Mouse (Mus musculus): Measurements from ENCODE around the gene Spns3. TPM values are rescaled to one million over a fixed set of nuclear protein-coding genes. Genes with fewer than 3 reads are reported as not detected.

Gene Spns3
- polyA plus RNA-seq (2015; fragmentation: Nextera tagmentation; extraction: Ambion mirVana), result 0.09 and 0.25 TPM in 2 replicates

DNA sequence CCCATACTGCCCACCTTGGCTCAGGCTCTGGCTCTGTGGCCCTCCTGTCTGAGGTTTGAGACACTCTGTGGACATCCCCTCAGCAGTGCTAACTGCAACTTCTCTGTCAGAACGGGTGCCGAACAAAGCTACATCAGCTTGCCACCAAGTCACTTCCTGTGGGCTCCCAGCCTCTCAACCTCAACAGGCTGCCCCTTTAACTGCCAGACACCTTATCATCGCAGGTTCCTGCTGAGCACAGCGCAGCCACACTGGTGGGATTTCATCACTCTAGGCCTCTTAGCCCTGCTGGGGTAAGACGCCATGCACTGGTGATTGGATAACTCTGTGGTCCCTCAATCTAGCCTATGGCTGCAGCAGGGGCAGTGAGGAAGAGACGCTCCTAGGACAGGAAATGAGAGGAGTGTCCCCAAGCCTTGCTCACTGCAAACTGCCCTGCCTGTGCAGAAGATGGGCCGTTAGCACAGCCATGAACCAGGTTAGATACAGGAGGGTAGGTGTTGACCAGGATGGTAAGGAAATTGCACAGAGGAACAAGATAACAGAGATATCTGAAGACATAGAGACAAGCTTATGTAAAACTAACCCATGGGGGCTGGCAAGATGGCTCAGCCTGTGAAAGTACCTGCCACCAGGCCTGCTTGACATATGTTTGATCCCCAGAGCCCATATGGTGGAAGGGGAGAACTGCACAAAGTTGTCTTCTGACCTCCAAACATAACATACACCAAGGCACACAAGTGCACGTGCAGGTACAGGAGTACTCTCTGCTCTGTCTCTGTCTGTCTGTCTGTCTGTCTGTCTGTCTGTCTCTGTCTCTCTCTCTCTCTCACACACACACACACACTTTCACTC, at the start of gene Spns3:
Gene Spns3 (minus strand): TSS at position 373 of the 855 bp plus-strand sequence.
- H3K4me2 ChIP-seq (ENCODE audit: low read depth, low read length), result no peak within 1 kb of the TSS
- ATAC-seq (ENCODE audit: low read depth), result no peak
- no peaks in the 10 kb centered on the region for H3K27me3 ChIP-seq (ENCODE audit: control insufficient read depth, insufficient read depth, low read depth, low read length)
- no peak within 1 kb of the TSS for H3K9ac ChIP-seq (ENCODE audit: low read length)
- 33% methylated on average over 8 of the region's 8 CpGs for WGBS
- no peaks in the 10 kb centered on the region for H3K36me3 ChIP-seq (ENCODE audit: control insufficient read depth, insufficient read depth, low read length)
- H3K4me1 ChIP-seq (replicated peaks; ENCODE audit: control insufficient read depth, insufficient read depth, low read length), result no peaks in the 10 kb centered on the region
- no peak within 1 kb of the TSS for H3K27ac ChIP-seq (ENCODE audit: low read length)
- H3K4me3 ChIP-seq (ENCODE audit: low read length), result no peak within 1 kb of the TSS
- H3K9me3 ChIP-seq (ENCODE audit: control insufficient read depth, low read length), result no peaks in the 10 kb centered on the region

DNA sequence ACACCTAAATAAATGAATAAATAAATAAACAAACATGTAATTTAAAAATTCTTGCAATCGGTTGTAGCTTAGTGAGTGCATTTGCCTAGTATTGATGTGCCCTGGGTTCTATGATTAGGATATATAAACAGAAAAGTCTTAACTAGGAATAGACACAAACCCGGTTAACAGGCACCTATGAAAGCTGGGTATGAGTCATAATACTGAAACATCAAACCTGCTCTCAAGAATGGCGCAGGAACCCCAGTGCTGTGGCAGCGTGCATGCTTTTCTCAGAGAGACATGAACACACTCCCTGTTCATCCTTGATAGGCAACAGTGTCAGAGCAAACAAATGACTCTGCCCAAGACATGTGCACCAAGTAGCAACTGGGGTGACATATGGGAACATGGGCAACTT, 47.5 kb upstream of the Spns3 start:
- 85% methylated on average over 4 of the region's 4 CpGs for WGBS
- no peak overlapping the region for H3K27ac ChIP-seq (ENCODE audit: low read length)

DNA sequence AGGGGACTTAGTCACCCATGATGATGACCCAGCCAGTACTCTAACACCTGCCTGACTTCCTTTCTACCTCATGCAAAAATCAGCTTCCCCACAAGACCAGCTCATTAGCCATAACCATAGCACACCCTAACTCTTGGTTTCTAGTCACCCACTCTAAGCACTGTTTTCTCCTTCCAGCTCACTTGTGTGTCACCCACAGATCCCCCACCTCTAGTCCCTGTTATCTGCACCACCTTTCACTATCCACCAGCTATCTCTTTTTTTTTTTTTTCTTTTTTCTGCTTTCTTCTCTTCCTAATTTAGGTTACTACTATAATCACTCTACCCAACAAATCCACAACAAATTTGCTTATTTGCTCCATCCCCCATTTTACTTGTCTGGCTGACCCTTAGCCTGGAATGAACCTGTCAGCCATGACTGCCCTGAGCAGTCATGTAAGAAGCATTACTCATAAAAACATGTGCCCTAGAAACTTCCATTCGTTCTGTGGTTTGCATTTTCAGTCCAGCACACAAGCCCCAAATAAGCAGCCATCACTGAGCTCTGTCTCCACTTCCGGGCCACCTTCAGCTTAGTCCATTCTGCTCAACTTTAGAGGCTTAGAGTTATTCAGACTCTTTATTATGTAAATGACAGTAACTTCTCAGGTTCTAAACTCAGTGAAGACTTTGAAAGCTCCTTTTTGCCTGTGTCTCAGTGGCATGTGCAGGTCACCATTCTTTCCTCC, 44.9 kb upstream of the Spns3 start:
- Histone ChIP-seq H3K4me2 (ENCODE audit: low read depth, low read length) (no peak overlapping the region), H3K4me1 (replicated peaks; ENCODE audit: control insufficient read depth, insufficient read depth, low read length) (no peaks in the 10 kb centered on the region), H3K27ac (ENCODE audit: low read length) (no peak overlapping the region), H3K36me3 (ENCODE audit: control insufficient read depth, insufficient read depth, low read length) (no peaks in the 10 kb centered on the region), H3K9me3 (ENCODE audit: control insufficient read depth, low read length) (no peaks in the 10 kb centered on the region), H3K27me3 (ENCODE audit: control insufficient read depth, insufficient read depth, low read depth, low read length) (no peaks in the 10 kb centered on the region), H3K4me3 (ENCODE audit: low read length) (no peak overlapping the region), H3K9ac (ENCODE audit: low read length) (no peak overlapping the region)
- no peak for ATAC-seq (ENCODE audit: low read depth)
- WGBS, result 65% methylated on average over 2 of the region's 2 CpGs

More for the DNA sequence above, 47.5 kb upstream of the Spns3 start:
- Histone ChIP-seq H3K27me3 (ENCODE audit: control insufficient read depth, insufficient read depth, low read depth, low read length) (no peaks in the 10 kb centered on the region), H3K4me3 (ENCODE audit: low read length) (no peak overlapping the region), H3K9ac (ENCODE audit: low read length) (no peak overlapping the region), H3K4me2 (ENCODE audit: low read depth, low read length) (no peak overlapping the region), H3K9me3 (ENCODE audit: control insufficient read depth, low read length) (no peaks in the 10 kb centered on the region), H3K4me1 (replicated peaks; ENCODE audit: control insufficient read depth, insufficient read depth, low read length) (no peaks in the 10 kb centered on the region), H3K36me3 (ENCODE audit: control insufficient read depth, insufficient read depth, low read length) (no peaks in the 10 kb centered on the region)
- ATAC-seq (ENCODE audit: low read depth), result no peak

- H3K36me3 ChIP-seq (ENCODE audit: control insufficient read depth, insufficient read depth, low read length), result no peaks in the 10 kb centered on the region
- no peak overlapping the region for H3K9ac ChIP-seq (ENCODE audit: low read length)
- ATAC-seq (ENCODE audit: low read depth), result peak; percentile 67
- no peaks in the 10 kb centered on the region for H3K4me1 ChIP-seq (replicated peaks; ENCODE audit: control insufficient read depth, insufficient read depth, low read length)
- WGBS, result 30% methylated on average over 7 of the region's 7 CpGs
- no peak overlapping the region for H3K4me3 ChIP-seq (ENCODE audit: low read length)
- no peaks in the 10 kb centered on the region for H3K9me3 ChIP-seq (ENCODE audit: control insufficient read depth, low read length)
- no peaks in the 10 kb centered on the region for H3K27me3 ChIP-seq (ENCODE audit: control insufficient read depth, insufficient read depth, low read depth, low read length)
- peak overlapping the region; percentile 35; the same call in 1 of the 2 replicates for H3K27ac ChIP-seq (ENCODE audit: low read length)
- no peak overlapping the region for H3K4me2 ChIP-seq (ENCODE audit: low read depth, low read length)
These were observed 37.4 kb upstream of the Spns3 start for GRCm38 (mm10) chr11:72587537-72588233.

GRCm38 (mm10) chr11:72586570-72586969, 36.3 kb upstream of the Spns3 start:
- H3K4me1 ChIP-seq (replicated peaks; ENCODE audit: control insufficient read depth, insufficient read depth, low read length), result no peaks in the 10 kb centered on the region
- H3K4me3 ChIP-seq (ENCODE audit: low read length), result no peak overlapping the region
- 86% methylated on average over 3 of the region's 3 CpGs for WGBS
- no peaks in the 10 kb centered on the region for H3K27me3 ChIP-seq (ENCODE audit: control insufficient read depth, insufficient read depth, low read depth, low read length)
- no peak overlapping the region for H3K9ac ChIP-seq (ENCODE audit: low read length)
- no peak overlapping the region for H3K27ac ChIP-seq (ENCODE audit: low read length)
- no peaks in the 10 kb centered on the region for H3K36me3 ChIP-seq (ENCODE audit: control insufficient read depth, insufficient read depth, low read length)
- no peak for ATAC-seq (ENCODE audit: low read depth)
- no peaks in the 10 kb centered on the region for H3K9me3 ChIP-seq (ENCODE audit: control insufficient read depth, low read length)
- H3K4me2 ChIP-seq (ENCODE audit: low read depth, low read length), result no peak overlapping the region

GRCm38 (mm10) chr11:72583092-72583491, 32.8 kb upstream of the Spns3 start:
- Histone ChIP-seq H3K9me3 (ENCODE audit: control insufficient read depth, low read length) (no peaks in the 10 kb centered on the region), H3K27ac (ENCODE audit: low read length) (no peak overlapping the region), H3K27me3 (ENCODE audit: control insufficient read depth, insufficient read depth, low read depth, low read length) (no peaks in the 10 kb centered on the region), H3K4me1 (replicated peaks; ENCODE audit: control insufficient read depth, insufficient read depth, low read length) (no peaks in the 10 kb centered on the region), H3K4me3 (ENCODE audit: low read length) (no peak overlapping the region), H3K9ac (ENCODE audit: low read length) (no peak overlapping the region), H3K36me3 (ENCODE audit: control insufficient read depth, insufficient read depth, low read length) (no peaks in the 10 kb centered on the region), H3K4me2 (ENCODE audit: low read depth, low read length) (no peak overlapping the region)
- no peak for ATAC-seq (ENCODE audit: low read depth)
- 79% methylated on average over 2 of the region's 2 CpGs for WGBS

GRCm38 (mm10) chr11:72582448-72582705, 32.1 kb upstream of the Spns3 start:
- Histone ChIP-seq H3K27ac (ENCODE audit: low read length) (no peak overlapping the region), H3K9me3 (ENCODE audit: control insufficient read depth, low read length) (no peaks in the 10 kb centered on the region), H3K27me3 (ENCODE audit: control insufficient read depth, insufficient read depth, low read depth, low read length) (no peaks in the 10 kb centered on the region), H3K4me1 (replicated peaks; ENCODE audit: control insufficient read depth, insufficient read depth, low read length) (no peaks in the 10 kb centered on the region), H3K4me2 (ENCODE audit: low read depth, low read length) (no peak overlapping the region), H3K9ac (ENCODE audit: low read length) (no peak overlapping the region), H3K4me3 (ENCODE audit: low read length) (no peak overlapping the region), H3K36me3 (ENCODE audit: control insufficient read depth, insufficient read depth, low read length) (no peaks in the 10 kb centered on the region)
- ATAC-seq (ENCODE audit: low read depth), result no peak
- 72% methylated on average over 3 of the region's 3 CpGs for WGBS

DNA sequence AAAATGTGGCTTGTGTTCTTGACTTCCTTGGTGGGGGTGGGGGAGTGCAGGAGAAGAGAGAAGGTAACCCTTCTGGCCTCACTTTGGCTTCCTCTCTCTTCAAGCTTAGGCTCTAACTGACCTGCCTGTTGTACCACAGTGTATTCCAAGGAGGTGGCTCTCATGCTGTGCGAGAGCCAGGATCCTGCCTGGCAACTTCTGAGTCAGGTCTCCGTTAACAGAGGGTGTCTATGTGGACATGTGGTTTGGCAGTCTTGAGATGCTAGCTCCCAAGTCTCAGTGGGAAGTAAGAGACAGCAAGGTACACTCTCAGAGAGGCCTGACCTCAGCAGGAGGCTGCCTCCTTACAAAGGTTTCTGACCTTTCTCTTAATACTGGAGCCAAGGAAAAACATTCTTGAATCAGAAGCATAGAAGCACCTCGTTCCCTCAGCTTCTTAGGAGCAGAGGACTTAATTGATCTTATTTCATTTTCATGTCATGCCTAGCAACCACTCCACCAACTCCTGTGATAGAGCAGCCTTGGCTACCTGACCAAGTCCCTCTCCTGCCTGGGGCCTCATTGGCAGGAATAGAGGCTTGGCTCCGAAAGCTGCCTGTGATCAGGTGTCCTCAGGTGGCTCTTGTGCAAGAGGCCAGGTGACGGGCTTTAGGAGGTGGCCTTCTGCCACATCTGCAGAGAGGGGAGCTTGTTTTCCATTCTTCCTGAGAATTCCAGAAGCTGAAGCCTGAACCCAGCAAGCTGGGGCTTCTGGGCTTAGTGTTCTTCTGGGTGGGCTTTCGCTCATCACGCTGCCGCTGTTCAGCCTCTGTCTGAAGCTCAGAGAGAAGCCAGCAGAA, 31.5 kb upstream of the Spns3 start:
- Histone ChIP-seq H3K4me3 (ENCODE audit: low read length) (no peak overlapping the region), H3K27me3 (ENCODE audit: control insufficient read depth, insufficient read depth, low read depth, low read length) (no peaks in the 10 kb centered on the region), H3K9me3 (ENCODE audit: control insufficient read depth, low read length) (no peaks in the 10 kb centered on the region), H3K4me2 (ENCODE audit: low read depth, low read length) (no peak overlapping the region), H3K36me3 (ENCODE audit: control insufficient read depth, insufficient read depth, low read length) (no peaks in the 10 kb centered on the region), H3K9ac (ENCODE audit: low read length) (no peak overlapping the region), H3K27ac (ENCODE audit: low read length) (no peak overlapping the region), H3K4me1 (replicated peaks; ENCODE audit: control insufficient read depth, insufficient read depth, low read length) (no peaks in the 10 kb centered on the region)
- no peak for ATAC-seq (ENCODE audit: low read depth)
- 71% methylated on average over 8 of the region's 8 CpGs for WGBS

Data from lung, embryonic 16.5 days (tissue).